Mouse (Mus musculus) kidney, embryonic 16.5 days (tissue): ENCODE data around the gene Sik1. TPM values are rescaled to one million over a fixed set of nuclear protein-coding genes. Genes with fewer than 3 reads are reported as not detected.

Experiments used
- ATAC-seq: fragments of 200-750 bp; cut with Nextera tagmentation; 2 replicates; pipeline ENCODE4 v1.8.0; 2017; ENCODE audit warnings: moderate TSS enrichment; ENCODE audit not compliant: low FRiP score, low TSS enrichment
- H3K27ac ChIP-seq: fragments of 300-500 bp; sonication (generic); 2 replicates; pipeline ENCODE4 v1.5.1; 2014; ENCODE audit warnings: low read length
- H3K27me3 ChIP-seq: fragments of 300-500 bp; sonication (generic); 2 replicates; pipeline ENCODE4 v1.6.1; 2014; ENCODE audit warnings: low read length, control low read depth, mixed read lengths; ENCODE audit not compliant: insufficient read depth
- H3K36me3 ChIP-seq: fragments of 300-500 bp; sonication (generic); 2 replicates; pipeline ENCODE4 v1.6.1; 2014; ENCODE audit warnings: low read length, control low read depth, mixed read lengths; ENCODE audit not compliant: insufficient read depth
- H3K4me1 ChIP-seq: fragments of 300-500 bp; sonication (generic); 2 replicates; pipeline ENCODE4 v1.6.1; 2014; ENCODE audit warnings: low read length, control low read depth, mixed read lengths; ENCODE audit not compliant: insufficient read depth
- H3K4me2 ChIP-seq: fragments of 300-500 bp; sonication (generic); replicated peaks from 2 replicates; pipeline ENCODE4 v1.6.1; 2014; ENCODE audit warnings: low read depth, low read length
- H3K4me3 ChIP-seq: fragments of 300-500 bp; sonication (generic); 2 replicates; pipeline ENCODE4 v1.5.1; 2014; ENCODE audit warnings: mild to moderate bottlenecking, low read length
- H3K9ac ChIP-seq: fragments of 300-500 bp; sonication (generic); replicated peaks from 2 replicates; pipeline ENCODE4 v1.6.1; 2014; ENCODE audit warnings: low read length
- H3K9me3 ChIP-seq: fragments of 300-500 bp; sonication (generic); 2 replicates; pipeline ENCODE4 v1.6.1; 2016; ENCODE audit warnings: low read length, control low read depth
- WGBS: fragments of 180-500 bp; shearing (Covaris S2); extraction: QIAGEN DNeasy Blood & Tissue Kit; methylation state at CpG from one replicate; pipeline ENCODE4 v1.1.7; 2014; 5-methylcytosine and 5-hydroxymethylcytosine counted together
- polyA plus RNA-seq: library from polyadenylated mRNA; unstranded; fragments of >200 nt; fragmentation: Nextera tagmentation; extraction: Ambion mirVana; gene quantifications from 2 replicates; pipeline ENCODE4 v1.2.1, GENCODE M21; 2015

The Sik1 gene
- polyA plus RNA-seq, 1 experiment from 2014 or later, result 17.8 TPM

DNA sequence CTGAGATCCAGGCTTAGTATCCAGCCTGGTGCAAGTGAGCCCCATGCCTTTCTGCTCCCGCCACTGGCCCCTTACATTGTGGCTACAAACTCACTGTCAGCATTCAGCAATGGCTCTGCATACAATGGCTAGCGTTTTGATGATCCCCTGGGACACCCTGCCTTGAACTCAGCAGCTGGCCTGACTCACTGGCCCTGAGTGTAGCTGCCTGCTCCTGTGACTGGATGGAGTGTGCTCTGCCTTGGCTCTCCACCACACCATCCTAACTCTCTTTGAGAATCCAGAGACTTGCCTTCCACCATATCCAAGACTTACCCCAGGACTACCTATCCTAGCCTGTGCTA, 19.4 kb downstream of the Sik1 start:
- 66% methylated on average over 2 of the region's 2 CpGs for WGBS
- Histone ChIP-seq H3K4me1 (peaks cover 21% of the 10 kb centered on the region), H3K9ac (no peak overlapping the region), H3K4me3 (no peak overlapping the region), H3K4me2 (no peak overlapping the region), H3K9me3 (peaks cover 9% of the 10 kb centered on the region), H3K27me3 (no peaks in the 10 kb centered on the region), H3K36me3 (no peaks in the 10 kb centered on the region), H3K27ac (no peak overlapping the region)
- ATAC-seq, result 0 out of 2 replicates have a peak, but pooled peaks have one; percentile 33

DNA sequence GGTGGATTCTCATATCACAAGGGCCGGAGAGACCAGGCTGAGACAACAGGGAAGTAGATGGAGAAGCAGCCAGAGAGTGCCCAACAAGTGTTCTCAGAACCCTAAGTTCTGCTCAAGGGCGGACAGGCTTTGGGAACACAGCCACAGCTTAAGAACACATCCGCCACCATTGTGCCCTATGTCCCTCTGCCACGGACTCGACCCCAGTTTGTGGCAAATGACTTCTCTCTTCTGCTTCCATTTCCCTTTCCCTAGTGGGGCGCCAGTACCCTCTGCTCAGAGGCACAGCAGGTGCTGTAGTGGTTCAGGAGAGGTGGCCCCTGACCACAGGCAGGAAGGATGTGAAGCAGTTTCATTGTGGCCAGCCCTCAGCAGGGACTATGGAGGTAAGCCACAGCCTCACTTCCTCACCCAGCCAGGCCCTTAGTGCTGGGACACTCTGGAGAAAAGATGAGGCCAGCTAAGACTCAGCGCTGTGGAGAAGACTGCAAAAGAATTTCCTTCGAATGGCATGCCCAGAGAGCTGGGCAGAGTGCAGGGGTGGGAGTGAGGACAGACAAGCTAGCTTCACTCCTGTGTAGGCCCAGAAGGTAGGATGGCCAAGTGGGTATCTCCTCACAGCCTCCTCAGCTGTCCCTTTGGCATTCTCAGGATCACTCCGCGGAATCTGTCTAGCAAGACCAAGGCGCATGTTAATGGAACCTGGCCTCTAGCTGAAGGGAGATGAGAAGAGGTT, 19.9 kb downstream of the Sik1 start:
- Histone ChIP-seq H3K9ac (no peak overlapping the region), H3K4me3 (no peak overlapping the region), H3K27ac (no peak overlapping the region), H3K9me3 (peaks cover 9% of the 10 kb centered on the region), H3K27me3 (no peaks in the 10 kb centered on the region), H3K4me2 (no peak overlapping the region), H3K36me3 (no peaks in the 10 kb centered on the region), H3K4me1 (peaks cover 21% of the 10 kb centered on the region)
- no peak for ATAC-seq
- 92% methylated on average over 11 of the region's 11 CpGs for WGBS

DNA sequence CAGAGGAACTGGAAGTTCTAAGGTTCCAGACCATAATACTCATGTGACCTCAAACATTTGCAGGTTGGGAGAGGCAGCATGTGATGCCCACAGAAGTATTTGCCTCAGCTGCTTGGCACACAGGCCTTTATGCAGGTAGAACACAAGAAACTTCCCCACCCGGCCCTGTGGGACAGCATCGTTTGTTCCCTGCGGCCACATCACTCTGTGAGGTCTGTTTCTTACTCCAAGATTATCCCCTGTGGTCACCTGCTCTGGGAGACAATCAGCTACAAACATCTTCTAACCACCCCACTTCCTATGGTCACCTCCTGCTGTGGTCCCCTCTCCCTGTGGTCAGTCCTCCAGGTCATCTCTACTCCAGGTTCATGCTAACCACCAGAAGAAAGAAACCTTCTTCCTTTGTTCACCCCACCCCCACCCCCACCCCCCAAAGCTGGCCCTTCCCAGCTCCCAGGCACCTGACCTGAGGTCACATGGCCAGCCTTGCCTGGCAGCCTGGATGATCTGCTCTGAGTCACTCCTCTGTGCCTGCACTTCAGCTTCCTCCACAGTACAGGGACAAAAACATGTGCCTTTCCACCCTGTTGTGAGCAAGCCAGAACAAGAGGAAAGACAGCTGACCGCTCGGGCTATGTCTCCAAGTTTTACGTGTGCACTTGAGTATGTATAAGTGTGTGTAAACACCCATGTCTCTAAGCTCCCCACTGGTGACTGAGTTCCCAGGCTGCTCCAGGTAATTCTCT, 21.1 kb downstream of the Sik1 start:
- no peaks in the 10 kb centered on the region for H3K27me3 ChIP-seq
- peaks cover 9% of the 10 kb centered on the region for H3K9me3 ChIP-seq
- no peak overlapping the region for H3K4me3 ChIP-seq
- H3K4me2 ChIP-seq, result no peak overlapping the region
- peaks cover 21% of the 10 kb centered on the region for H3K4me1 ChIP-seq
- peak; percentile 33; the same call in 1 of the 2 replicates for ATAC-seq
- no peaks in the 10 kb centered on the region for H3K36me3 ChIP-seq
- peak overlapping the region; percentile 47 for H3K27ac ChIP-seq
- H3K9ac ChIP-seq, result no peak overlapping the region; the same call in none of the 2 replicates
- 90% methylated on average over 6 of the region's 6 CpGs for WGBS

DNA sequence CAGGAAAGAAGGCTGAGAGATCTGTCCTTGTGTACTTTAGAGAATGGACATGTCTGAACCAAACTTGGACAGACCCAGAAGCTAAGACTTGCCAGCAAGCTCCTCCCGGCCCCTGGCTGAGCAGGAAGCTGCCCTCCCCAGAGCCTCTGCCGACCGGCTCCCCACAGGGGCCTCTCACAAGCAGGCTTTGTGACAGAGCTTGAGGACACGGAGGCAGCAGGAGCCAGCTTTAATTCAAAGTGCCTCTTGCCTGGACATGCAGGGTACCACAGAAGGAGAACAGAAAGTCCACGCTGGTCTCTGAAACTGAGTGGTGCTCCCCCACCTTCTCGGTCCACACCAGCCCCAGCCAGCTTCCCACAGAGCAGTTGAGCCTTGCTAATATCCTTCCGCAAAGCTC, 21.9 kb downstream of the Sik1 start:
- H3K4me3 ChIP-seq, result no peak overlapping the region
- H3K27ac ChIP-seq, result peak overlapping the region; percentile 57; the same call in 1 of the 2 replicates
- H3K4me1 ChIP-seq, result peaks cover 23% of the 10 kb centered on the region
- H3K4me2 ChIP-seq, result no peak overlapping the region
- 0 out of 2 replicates have a peak, but pooled peaks have one; percentile 25 for ATAC-seq
- H3K9me3 ChIP-seq, result peaks cover 9% of the 10 kb centered on the region
- H3K9ac ChIP-seq, result peak overlapping the region; percentile 8; the same call in 1 of the 2 replicates
- no peaks in the 10 kb centered on the region for H3K27me3 ChIP-seq
- no peaks in the 10 kb centered on the region for H3K36me3 ChIP-seq
- WGBS, result 34% methylated on average over 7 of the region's 7 CpGs

DNA sequence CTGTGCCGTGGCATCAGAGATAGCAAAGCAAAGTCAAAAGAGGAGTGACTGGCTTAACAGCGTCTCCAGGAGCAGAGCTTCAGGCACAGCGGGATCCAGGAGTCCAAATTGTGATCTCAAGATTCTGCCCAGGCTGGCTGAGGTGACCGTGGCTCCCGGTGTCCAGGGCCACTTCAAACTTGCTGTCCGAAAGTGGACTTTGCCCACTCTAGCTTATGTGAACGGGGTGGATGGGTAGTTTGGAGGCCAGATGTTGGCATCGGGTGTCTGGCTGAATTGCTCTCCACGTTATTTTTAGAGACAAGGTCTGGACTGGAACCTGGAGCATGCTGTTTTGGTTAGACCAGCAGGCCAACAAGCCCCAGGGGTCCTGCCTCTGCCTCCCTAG, 23.0 kb downstream of the Sik1 start:
- ATAC-seq, result no peak
- WGBS, result 89% methylated on average over 9 of the region's 9 CpGs
- H3K36me3 ChIP-seq, result no peaks in the 10 kb centered on the region
- H3K4me1 ChIP-seq, result peaks cover 35% of the 10 kb centered on the region
- no peak overlapping the region for H3K27ac ChIP-seq
- H3K9ac ChIP-seq, result no peak overlapping the region
- peaks cover 9% of the 10 kb centered on the region for H3K9me3 ChIP-seq
- no peak overlapping the region for H3K4me3 ChIP-seq
- no peaks in the 10 kb centered on the region for H3K27me3 ChIP-seq
- H3K4me2 ChIP-seq, result no peak overlapping the region

DNA sequence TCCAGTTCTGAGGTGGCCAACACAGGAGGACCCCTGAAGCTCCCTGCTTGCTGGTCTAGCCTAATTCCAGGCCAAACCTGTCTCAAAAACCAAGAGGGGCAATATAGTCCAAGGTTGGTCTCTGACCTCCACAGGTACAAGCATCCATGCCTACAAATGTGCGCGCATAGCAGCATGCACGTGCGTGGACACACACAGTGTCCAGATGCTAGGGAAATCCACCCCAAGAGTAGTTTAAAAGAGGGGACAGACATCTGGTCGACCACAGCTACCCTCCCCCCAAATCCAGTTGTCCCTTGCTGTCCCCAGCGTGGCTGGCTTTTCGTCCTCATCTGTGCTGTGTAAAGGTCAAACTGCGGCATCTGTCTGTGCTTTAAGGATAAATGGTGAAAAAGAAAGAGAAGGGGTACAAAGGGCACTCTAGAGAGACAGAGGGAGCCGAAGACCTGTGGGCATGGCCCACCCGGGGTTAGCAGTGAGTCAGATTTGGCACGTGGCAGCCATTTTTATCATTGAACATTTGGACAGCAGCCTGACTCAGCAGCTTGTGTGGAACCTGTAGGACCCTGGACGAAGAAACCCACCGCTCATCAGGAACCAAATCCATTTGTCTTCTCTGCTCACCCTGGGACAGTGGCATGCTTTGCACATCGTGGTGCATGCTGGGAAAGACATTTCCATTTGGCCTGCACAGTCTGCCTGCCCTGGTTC, 23.6 kb downstream of the Sik1 start:
- no peaks in the 10 kb centered on the region for H3K36me3 ChIP-seq
- peaks cover 39% of the 10 kb centered on the region for H3K4me1 ChIP-seq
- no peaks in the 10 kb centered on the region for H3K27me3 ChIP-seq
- no peak overlapping the region for H3K9ac ChIP-seq
- no peak overlapping the region for H3K4me3 ChIP-seq
- H3K4me2 ChIP-seq, result no peak overlapping the region
- H3K27ac ChIP-seq, result no peak overlapping the region
- no peak for ATAC-seq
- WGBS, result 92% methylated on average over 14 of the region's 14 CpGs
- peaks cover 9% of the 10 kb centered on the region for H3K9me3 ChIP-seq

DNA sequence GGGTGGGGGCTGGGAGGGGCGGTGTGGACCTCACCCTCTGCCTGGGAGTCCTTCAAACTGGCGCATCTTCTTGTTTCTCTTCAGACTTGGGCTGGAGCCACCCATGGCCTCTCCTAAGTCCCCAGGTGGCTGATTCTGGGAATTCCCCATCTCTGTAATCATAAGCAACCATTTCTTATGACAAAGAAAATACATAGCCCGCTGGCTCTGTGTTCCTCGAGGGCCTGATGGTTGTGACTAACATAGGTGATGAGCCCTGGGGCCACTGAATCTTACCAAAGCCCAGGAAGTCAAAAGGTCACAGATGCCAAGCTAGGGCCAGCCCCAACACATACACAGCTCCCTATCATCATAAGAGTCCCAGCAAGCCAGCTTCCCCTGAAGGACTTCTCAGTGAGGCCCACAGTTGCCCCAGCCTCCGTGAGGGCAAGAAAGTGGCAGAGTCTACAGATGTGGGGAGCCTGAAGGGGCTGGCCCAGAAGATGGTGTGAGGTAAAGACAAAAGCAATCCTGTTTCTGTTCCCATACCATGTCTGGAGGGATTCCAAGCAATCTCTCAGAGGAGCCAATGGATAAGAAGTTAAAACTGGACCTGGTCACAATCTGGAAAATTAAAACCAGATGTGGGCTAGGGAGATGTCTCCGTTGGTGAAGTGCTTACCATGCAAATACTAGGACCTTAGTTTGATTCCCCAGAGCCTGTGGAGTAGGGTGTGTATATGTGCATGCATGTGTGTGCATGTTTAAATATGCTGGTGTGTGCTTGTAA, 24.3 kb downstream of the Sik1 start:
- Histone ChIP-seq H3K4me2 (no peak overlapping the region), H3K4me1 (peaks cover 42% of the 10 kb centered on the region), H3K4me3 (no peak overlapping the region), H3K9ac (no peak overlapping the region), H3K9me3 (peaks cover 9% of the 10 kb centered on the region), H3K27me3 (no peaks in the 10 kb centered on the region), H3K36me3 (no peaks in the 10 kb centered on the region), H3K27ac (no peak overlapping the region)
- 78% methylated on average over 6 of the region's 6 CpGs for WGBS
- no peak for ATAC-seq

DNA sequence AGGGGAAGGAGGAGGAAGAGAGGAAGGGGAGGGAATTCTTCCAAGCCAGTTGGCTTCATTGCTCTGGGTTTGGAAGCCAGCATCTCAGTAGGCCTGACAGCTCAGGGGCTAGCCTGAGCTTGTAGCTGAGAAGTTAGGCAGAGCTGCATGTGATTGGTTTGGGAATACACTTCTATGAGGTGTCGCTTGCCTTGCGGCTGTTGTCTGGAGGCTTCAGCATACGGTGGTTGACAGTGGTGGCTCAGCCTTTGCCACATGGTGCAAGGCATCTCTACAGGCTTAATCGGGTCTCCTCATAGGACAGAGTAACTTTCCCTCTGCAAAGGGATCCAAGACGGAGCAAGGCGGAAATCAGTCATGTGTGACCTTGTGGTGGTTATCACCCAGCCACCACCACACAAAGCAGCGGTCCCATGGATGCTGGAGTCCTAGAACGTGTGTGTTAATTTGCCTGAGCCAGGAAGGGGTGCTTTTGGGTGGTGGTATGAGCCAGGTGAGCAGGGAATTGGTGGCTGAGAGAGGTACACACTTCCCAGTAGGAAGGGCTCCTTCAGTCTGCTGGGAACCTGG, 25.0 kb downstream of the Sik1 start:
- peaks cover 4% of the 10 kb centered on the region for H3K9me3 ChIP-seq
- H3K4me3 ChIP-seq, result no peak overlapping the region
- H3K4me2 ChIP-seq, result no peak overlapping the region
- peaks cover 42% of the 10 kb centered on the region for H3K4me1 ChIP-seq
- H3K27ac ChIP-seq, result no peak overlapping the region
- no peak for ATAC-seq
- no peaks in the 10 kb centered on the region for H3K36me3 ChIP-seq
- 83% methylated on average over 8 of the region's 8 CpGs for WGBS
- no peaks in the 10 kb centered on the region for H3K27me3 ChIP-seq
- H3K9ac ChIP-seq, result no peak overlapping the region

DNA sequence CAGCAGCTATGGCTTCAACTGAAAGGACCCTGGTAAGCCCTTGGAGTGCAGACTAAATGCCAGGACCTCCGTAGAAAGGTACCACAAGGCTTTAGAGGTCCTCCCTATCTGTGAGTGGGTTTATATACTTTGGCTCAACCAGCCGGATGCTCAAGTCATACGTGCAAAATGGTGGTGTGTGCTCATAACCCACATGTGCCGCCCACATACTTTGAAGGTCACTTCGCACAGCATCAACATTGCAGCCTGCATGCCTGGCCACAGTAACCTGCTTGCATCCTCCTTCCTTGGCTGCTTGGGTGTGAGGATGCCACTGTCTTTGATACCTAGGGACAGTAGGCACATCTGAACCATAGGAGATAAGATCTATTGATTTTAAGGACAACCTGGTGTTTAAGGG, 26.7 kb downstream of the Sik1 start:
- Histone ChIP-seq H3K27ac (no peak overlapping the region), H3K27me3 (no peaks in the 10 kb centered on the region), H3K36me3 (no peaks in the 10 kb centered on the region), H3K9me3 (no peaks in the 10 kb centered on the region), H3K9ac (no peak overlapping the region), H3K4me3 (no peak overlapping the region), H3K4me1 (peaks cover 32% of the 10 kb centered on the region), H3K4me2 (no peak overlapping the region)
- WGBS, result 94% methylated on average over 5 of the region's 5 CpGs
- no peak for ATAC-seq
